Mouse (Mus musculus): Measurements from ENCODE around the gene OR5BS1P. TPM values are rescaled to one million over a fixed set of nuclear protein-coding genes. Genes with fewer than 3 reads are reported as not detected.

Gene OR5BS1P
- total RNA-seq, 2 experiments from 2014 or later, result not detected

Other genes starting within 250 kb of the OR5BS1P start
- not detected in 2 replicates for gene Gm44579, start 248.9 kb upstream of the OR5BS1P start, total RNA-seq (2015)
- gene Gm44579, start 248.9 kb upstream of the OR5BS1P start, total RNA-seq (2017), result not detected in 2 replicates
- gene Olfr287, start 248.8 kb upstream of the OR5BS1P start, total RNA-seq (2015), result 0.07 and 0.42 TPM in 2 replicates
- gene Olfr287, start 248.8 kb upstream of the OR5BS1P start, total RNA-seq (2017), result not detected in 2 replicates
- not detected in 2 replicates for gene Olfr286, start 235.4 kb upstream of the OR5BS1P start, total RNA-seq (2015)
- gene Olfr286, start 235.4 kb upstream of the OR5BS1P start, total RNA-seq (2017), result not detected in 2 replicates
- not detected in 2 replicates for gene H1fnt, start 212.6 kb upstream of the OR5BS1P start, total RNA-seq (2015)
- gene H1fnt, start 212.6 kb upstream of the OR5BS1P start, total RNA-seq (2017), result not detected in 2 replicates
- gene Zfp641, start 173.7 kb upstream of the OR5BS1P start, total RNA-seq (2015), result not detected in 2 replicates
- gene Zfp641, start 173.7 kb upstream of the OR5BS1P start, total RNA-seq (2017), result not detected in 2 replicates
- not detected in 2 replicates for gene Olfr285, start 152.5 kb upstream of the OR5BS1P start, total RNA-seq (2015)
- gene Olfr285, start 152.5 kb upstream of the OR5BS1P start, total RNA-seq (2017), result not detected in 2 replicates
- gene Olfr284, start 128.9 kb upstream of the OR5BS1P start, total RNA-seq (2015), result not detected in 2 replicates
- not detected in 2 replicates for gene Olfr284, start 128.9 kb upstream of the OR5BS1P start, total RNA-seq (2017)
- gene Olfr283, start 89.0 kb upstream of the OR5BS1P start, total RNA-seq (2015), result not detected in 2 replicates
- not detected in 2 replicates for gene Olfr283, start 89.0 kb upstream of the OR5BS1P start, total RNA-seq (2017)
- gene Olfr282, start 38.7 kb upstream of the OR5BS1P start, total RNA-seq (2015), result not detected in 2 replicates
- not detected in 2 replicates for gene Olfr282, start 38.7 kb upstream of the OR5BS1P start, total RNA-seq (2017)
- not detected in 2 replicates for gene Olfr281, start 17.3 kb upstream of the OR5BS1P start, total RNA-seq (2015)
- not detected in 2 replicates for gene Olfr281, start 17.3 kb upstream of the OR5BS1P start, total RNA-seq (2017)
- not detected in 2 replicates for gene Lalba, start 12.8 kb downstream of the OR5BS1P start, total RNA-seq (2015)
- gene Lalba, start 12.8 kb downstream of the OR5BS1P start, total RNA-seq (2017), result not detected in 2 replicates
- not detected in 2 replicates for gene Olfr279, start 22.5 kb downstream of the OR5BS1P start, total RNA-seq (2015)
- not detected in 2 replicates for gene Olfr279, start 22.5 kb downstream of the OR5BS1P start, total RNA-seq (2017)
- gene Kansl2, start 64.4 kb downstream of the OR5BS1P start, total RNA-seq (2015), result 65.7 and 68.6 TPM in 2 replicates
- 60.1 and 62.8 TPM in 2 replicates for gene Kansl2, start 64.4 kb downstream of the OR5BS1P start, total RNA-seq (2017)
- 47.1 and 57.8 TPM in 2 replicates for gene Ccnt1, start 101.0 kb downstream of the OR5BS1P start, total RNA-seq (2015)
- 54.1 and 62.5 TPM in 2 replicates for gene Ccnt1, start 101.0 kb downstream of the OR5BS1P start, total RNA-seq (2017)
- gene 4930415O20Rik, start 101.1 kb downstream of the OR5BS1P start, total RNA-seq (2015), result not detected in 2 replicates
- not detected in 2 replicates for gene 4930415O20Rik, start 101.1 kb downstream of the OR5BS1P start, total RNA-seq (2017)
- 2.2 and 3.1 TPM in 2 replicates for gene Adcy6, start 140.2 kb downstream of the OR5BS1P start, total RNA-seq (2015)
- 6.7 and 7.7 TPM in 2 replicates for gene Adcy6, start 140.2 kb downstream of the OR5BS1P start, total RNA-seq (2017)
- gene Cacnb3, start 160.9 kb downstream of the OR5BS1P start, total RNA-seq (2015), result not detected in 2 replicates
- gene Cacnb3, start 160.9 kb downstream of the OR5BS1P start, total RNA-seq (2017), result not detected in 2 replicates
- 22.1 and 25.0 TPM in 2 replicates for gene Ddx23, start 193.0 kb downstream of the OR5BS1P start, total RNA-seq (2015)
- 88.0 and 121 TPM in 2 replicates for gene Ddx23, start 193.0 kb downstream of the OR5BS1P start, total RNA-seq (2017)
- gene Rnd1, start 207.6 kb downstream of the OR5BS1P start, total RNA-seq (2015), result 1.1 and 1.7 TPM in 2 replicates
- 3.3 and 3.5 TPM in 2 replicates for gene Rnd1, start 207.6 kb downstream of the OR5BS1P start, total RNA-seq (2017)
- gene Ccdc65, start 238.3 kb downstream of the OR5BS1P start, total RNA-seq (2015), result not detected in 2 replicates
- gene Ccdc65, start 238.3 kb downstream of the OR5BS1P start, total RNA-seq (2017), result not detected in 2 replicates

Data from megakaryocyte progenitor cell, adult 5-6 weeks (primary cell).